Mouse (Mus musculus) lung, adult 2 months (tissue): Measurements from ENCODE around the gene Ddr2.

Source experiments
- CTCF ChIP-seq: fragments of 200-500 bp; IDR thresholded peaks from 2 replicates; pipeline ENCODE4 v1.5.1; 2011; ENCODE audit warnings: mild to moderate bottlenecking, low read length, control low read depth; ENCODE audit not compliant: insufficient read depth
- POLR2A ChIP-seq: fragments of 200-500 bp; IDR thresholded peaks from 2 replicates; pipeline ENCODE4 v1.6.1; 2011; ENCODE audit warnings: low read depth, mild to moderate bottlenecking, control low read depth, low read length, borderline replicate concordance; ENCODE audit errors: extremely low read depth

GRCm38 (mm10) chr1:170150870-170151269 is 40.3 kb upstream of the Ddr2 start:
- TF ChIP-seq CTCF (no peak), POLR2A (no peak)
